Mouse (Mus musculus) CH12.LX (cell line): Measurements from ENCODE around the gene Prkca. TPM values are rescaled to one million over a fixed set of nuclear protein-coding genes. Genes with fewer than 3 reads are reported as not detected.

Experiments used
- DNase-seq: peaks from one replicate; pipeline ENCODE4 v3.0.0-alpha.2; 2013; ENCODE audit errors: extremely low read depth
- H3K27ac ChIP-seq: 2 replicates; pipeline ENCODE4 v1.5.1; 2012; ENCODE audit warnings: low read depth, mild to moderate bottlenecking, control low read depth, moderate library complexity; ENCODE audit not compliant: insufficient read depth
- H3K27me3 ChIP-seq: replicated peaks from 2 replicates; pipeline ENCODE3; 2012; ENCODE audit warnings: inconsistent platforms
- H3K36me3 ChIP-seq, 2 experiments: replicated peaks in 1 of 2; 2 replicates each; pipeline versions ENCODE3 to v1.6.1; 2012; ENCODE audit warnings: inconsistent platforms in 1 of 2, low read length in 1 of 2, mild to moderate bottlenecking in 1 of 2, mixed read lengths in 1 of 2, moderate library complexity in 1 of 2; ENCODE audit not compliant: control insufficient read depth in 1 of 2, insufficient read depth in 1 of 2
- H3K4me1 ChIP-seq, 2 experiments: 2 replicates each; pipeline ENCODE4 v1.6.1; 2012; ENCODE audit warnings: inconsistent platforms in 1 of 2, moderate library complexity in 1 of 2; ENCODE audit not compliant: insufficient read depth in 2 of 2, control insufficient read depth in 1 of 2
- H3K4me2 ChIP-seq: 2 replicates; pipeline ENCODE4 v1.6.1; 2012; ENCODE audit warnings: low read depth, mild to moderate bottlenecking, control low read depth; ENCODE audit not compliant: poor library complexity, insufficient read depth, severe bottlenecking
- H3K4me3 ChIP-seq, 3 experiments: fragments of 150-350 bp in 1 of 3; sonication (generic) in 1 of 3; replicated peaks in 1 of 3; 2 replicates each; pipeline versions ENCODE3 to v1.5.1; 2011 to 2012; ENCODE audit warnings: low read depth in 2 of 3, low read length in 2 of 3, mild to moderate bottlenecking in 2 of 3, moderate library complexity in 2 of 3, control low read depth in 1 of 3, improper control_type of control experiment in 1 of 3, inconsistent platforms in 1 of 3, mixed read lengths in 1 of 3; ENCODE audit not compliant: poor library complexity in 1 of 3
- H3K79me2 ChIP-seq: replicated peaks from 2 replicates; pipeline ENCODE4 v1.6.1; 2012; ENCODE audit warnings: mild to moderate bottlenecking, moderate library complexity; ENCODE audit not compliant: control insufficient read depth, poor library complexity, insufficient read depth, severe bottlenecking; ENCODE audit errors: extremely low read depth
- H3K9ac ChIP-seq: 2 replicates; pipeline ENCODE4 v1.6.1; 2012; ENCODE audit warnings: low read depth, mild to moderate bottlenecking, control low read depth, moderate library complexity; ENCODE audit not compliant: insufficient read depth
- H3K9me3 ChIP-seq: replicated peaks from 2 replicates; pipeline ENCODE3; 2012; ENCODE audit warnings: low read length, inconsistent platforms, mixed read lengths
- CHD1 ChIP-seq: IDR thresholded peaks from 2 replicates; pipeline ENCODE4 v1.6.1; 2012; ENCODE audit warnings: low read depth, low read length, improper control_type of control experiment, inconsistent platforms
- CHD2 ChIP-seq: IDR thresholded peaks from 2 replicates; pipeline ENCODE4 v1.6.1; 2011; ENCODE audit warnings: low read length, improper control_type of control experiment
- CTCF ChIP-seq, 2 experiments: IDR thresholded peaks in 1 of 2; conservative IDR thresholded peaks in 1 of 2; 2 replicates each; pipeline ENCODE4 v1.5.1; 2011 to 2012; ENCODE audit warnings: low read depth in 2 of 2, low read length in 2 of 2, improper control_type of control experiment in 1 of 2, inconsistent platforms in 1 of 2, mild to moderate bottlenecking in 1 of 2, moderate library complexity in 1 of 2
- E2F4 ChIP-seq: IDR thresholded peaks from 2 replicates; pipeline ENCODE4 v1.6.1; 2011; ENCODE audit warnings: low read depth, low read length, improper control_type of control experiment; ENCODE audit not compliant: insufficient replicate concordance
- ELF1 ChIP-seq: IDR thresholded peaks from 2 replicates; pipeline ENCODE4 v1.6.1; 2014; ENCODE audit warnings: low read depth, mild to moderate bottlenecking, inconsistent platforms, low read length, improper control_type of control experiment
- EP300 ChIP-seq: IDR thresholded peaks from 2 replicates; pipeline ENCODE4 v1.6.1; 2011; ENCODE audit warnings: low read length, improper control_type of control experiment
- ETS1 ChIP-seq: conservative IDR thresholded peaks from 2 replicates; pipeline ENCODE4 v1.6.1; 2012; ENCODE audit warnings: low read depth, mild to moderate bottlenecking, inconsistent platforms, low read length, improper control_type of control experiment, moderate library complexity
- HCFC1 ChIP-seq: IDR thresholded peaks from 2 replicates; pipeline ENCODE4 v1.6.1; 2012; ENCODE audit warnings: low read depth, mild to moderate bottlenecking, inconsistent platforms, low read length, improper control_type of control experiment
- IRF4 ChIP-seq: IDR thresholded peaks from 2 replicates; pipeline ENCODE4 v1.6.1; 2014; ENCODE audit warnings: low read depth, mild to moderate bottlenecking, inconsistent platforms, low read length, improper control_type of control experiment
- JUN ChIP-seq: IDR thresholded peaks from 2 replicates; pipeline ENCODE4 v1.6.1; 2011; ENCODE audit warnings: low read depth, mild to moderate bottlenecking, low read length, improper control_type of control experiment, moderate library complexity; ENCODE audit not compliant: insufficient read depth
- JUND ChIP-seq: conservative IDR thresholded peaks from 2 replicates; pipeline ENCODE4 v1.6.1; 2011; ENCODE audit warnings: low read depth, low read length, improper control_type of control experiment
- KAT2A ChIP-seq: IDR thresholded peaks from 2 replicates; pipeline ENCODE4 v1.6.1; 2012; ENCODE audit warnings: low read length, improper control_type of control experiment, inconsistent platforms; ENCODE audit not compliant: insufficient replicate concordance
- MAFK ChIP-seq: IDR thresholded peaks from 2 replicates; pipeline ENCODE4 v1.6.1; 2011; ENCODE audit warnings: low read length, improper control_type of control experiment; ENCODE audit not compliant: insufficient replicate concordance
- MAX ChIP-seq: IDR thresholded peaks from 2 replicates; pipeline ENCODE4 v1.6.1; 2011; ENCODE audit warnings: low read length, improper control_type of control experiment
- MAZ ChIP-seq: IDR thresholded peaks from 2 replicates; pipeline ENCODE4 v1.6.1; 2012; ENCODE audit warnings: low read depth, mild to moderate bottlenecking, inconsistent platforms, low read length, improper control_type of control experiment, moderate library complexity
- MEF2A ChIP-seq: IDR thresholded peaks from 2 replicates; pipeline ENCODE4 v1.6.1; 2014; ENCODE audit warnings: low read depth, mild to moderate bottlenecking, inconsistent platforms, low read length, improper control_type of control experiment, borderline replicate concordance
- MXI1 ChIP-seq: IDR thresholded peaks from 2 replicates; pipeline ENCODE4 v1.6.1; 2011; ENCODE audit warnings: mild to moderate bottlenecking, low read depth, low read length, improper control_type of control experiment
- MYC ChIP-seq: IDR thresholded peaks from 2 replicates; pipeline ENCODE4 v1.6.1; 2011; ENCODE audit warnings: low read depth, mild to moderate bottlenecking, improper control_type of control experiment, low read length
- NRF1 ChIP-seq: IDR thresholded peaks from 2 replicates; pipeline ENCODE4 v1.6.1; 2014; ENCODE audit warnings: low read depth, mild to moderate bottlenecking, inconsistent platforms, low read length, improper control_type of control experiment, moderate library complexity
- PAX5 ChIP-seq: IDR thresholded peaks from 2 replicates; pipeline ENCODE4 v1.6.1; 2012; ENCODE audit warnings: low read length, inconsistent platforms, mixed read lengths
- POLR2A ChIP-seq: IDR thresholded peaks from 2 replicates; pipeline ENCODE4 v1.6.1; 2011; ENCODE audit warnings: low read depth, mild to moderate bottlenecking, improper control_type of control experiment, low read length
- POLR2AphosphoS2 ChIP-seq: IDR thresholded peaks from 2 replicates; pipeline ENCODE4 v1.6.1; 2011; ENCODE audit warnings: low read depth, low read length, improper control_type of control experiment
- RAD21 ChIP-seq: IDR thresholded peaks from 2 replicates; pipeline ENCODE4 v1.6.1; 2011; ENCODE audit warnings: low read depth, mild to moderate bottlenecking, low read length, improper control_type of control experiment, moderate library complexity
- RCOR1 ChIP-seq: conservative IDR thresholded peaks from 2 replicates; pipeline ENCODE4 v1.6.1; 2012; ENCODE audit warnings: low read depth, mild to moderate bottlenecking, inconsistent platforms, low read length, improper control_type of control experiment
- SMC3 ChIP-seq: IDR thresholded peaks from 2 replicates; pipeline ENCODE4 v1.6.1; 2011; ENCODE audit warnings: low read depth, low read length, improper control_type of control experiment
- TCF12 ChIP-seq: IDR thresholded peaks from 2 replicates; pipeline ENCODE4 v1.6.1; 2014; ENCODE audit warnings: low read depth, mild to moderate bottlenecking, inconsistent platforms, low read length, improper control_type of control experiment
- UBTF ChIP-seq: IDR thresholded peaks from 2 replicates; pipeline ENCODE4 v1.6.1; 2012; ENCODE audit warnings: low read depth, mild to moderate bottlenecking, inconsistent platforms, low read length, improper control_type of control experiment, moderate library complexity
- USF1 ChIP-seq: IDR thresholded peaks from 2 replicates; pipeline ENCODE4 v1.6.1; 2014; ENCODE audit warnings: low read depth, mild to moderate bottlenecking, inconsistent platforms, low read length, improper control_type of control experiment
- USF2 ChIP-seq: conservative IDR thresholded peaks from 2 replicates; pipeline ENCODE4 v1.6.1; 2011; ENCODE audit warnings: low read depth, low read length, improper control_type of control experiment
- ZC3H11A ChIP-seq: IDR thresholded peaks from 2 replicates; pipeline ENCODE4 v1.6.1; 2012; ENCODE audit warnings: low read depth, mild to moderate bottlenecking, inconsistent platforms, low read length, improper control_type of control experiment
- ZKSCAN1 ChIP-seq: IDR thresholded peaks from 2 replicates; pipeline ENCODE4 v1.6.1; 2012; ENCODE audit warnings: low read depth, inconsistent platforms, low read length, improper control_type of control experiment, borderline replicate concordance
- ZMIZ1 ChIP-seq: IDR thresholded peaks from 2 replicates; pipeline ENCODE4 v1.6.1; 2012; ENCODE audit warnings: low read depth, mild to moderate bottlenecking, inconsistent platforms, low read length, improper control_type of control experiment
- ZNF384 ChIP-seq: IDR thresholded peaks from 2 replicates; pipeline ENCODE4 v1.6.1; 2012; ENCODE audit warnings: low read depth, low read length, improper control_type of control experiment, inconsistent platforms
- dilution Hi-C: fragments of 300-500 bp; cut with MboI; formaldehyde crosslinking; loops from 2 replicates; pipeline ENCODE4 v1.14.3; 2020; ENCODE audit warnings: low sequenced_read_pairs; ENCODE audit not compliant: extremely low pct_unique_long_range_greater_than_20kb, extremely low pct_ligation_motif_present
- in situ Hi-C: fragments of 300-500 bp; cut with MboI; formaldehyde crosslinking; loops from 3 replicates; pipeline ENCODE4 v1.14.3; 2019; ENCODE audit warnings: low sequenced_read_pairs, low pct_ligation_motif_present, low pct_unique_long_range_greater_than_20kb, mixed read lengths
- polyA plus RNA-seq: library from polyadenylated mRNA; unstranded; fragments of >175 nt; gene quantifications from 2 replicates; pipeline ENCODE4 v1.2.1, GENCODE M21; 2012; ENCODE audit warnings: low read depth; ENCODE audit not compliant: insufficient read length
- total RNA-seq, 2 experiments: library from RNA; depleted of rRNA; stranded (reverse); fragments of 300-350 nt in 1 of 2; fragments of >200 nt in 1 of 2; gene quantifications; 2 replicates each; pipeline ENCODE4 v1.2.3; 2012 to 2014

Prkca gene
- total and polyA plus RNA-seq, 3 experiments = 40.0 to 107 (median 43.7) TPM

DNA sequence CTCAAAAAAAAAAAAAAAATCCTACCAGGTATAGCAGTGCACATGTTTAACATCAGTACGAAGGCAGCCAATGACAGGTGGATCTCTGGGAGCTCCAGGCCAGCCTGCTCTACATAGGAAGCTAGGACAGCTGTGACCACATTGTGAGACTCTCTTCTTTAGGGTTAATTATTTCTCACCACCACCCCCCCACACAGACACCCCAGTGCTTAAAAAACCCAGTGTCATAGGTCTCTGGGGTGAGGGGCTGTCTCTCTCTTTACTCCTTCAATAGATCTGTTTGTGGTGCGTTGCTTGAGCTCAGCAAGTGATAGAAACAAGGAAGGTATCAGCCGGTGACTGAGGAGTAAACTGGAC lies 94.7 kb downstream of the Prkca start (continued):
- no peak for TF ChIP-seq JUN
- TF ChIP-seq POLR2AphosphoS2 = no peak
- peak; percentile 64; the same call in 1 of the 2 replicates for TF ChIP-seq CHD1
- peak; percentile 53; the same call in 1 of the 2 replicates for TF ChIP-seq MYC
- TF ChIP-seq PAX5 = no peak
- 0 out of 2 replicates have a peak, but pooled peaks have one; percentile 33 for TF ChIP-seq RCOR1
- no peak for TF ChIP-seq ZKSCAN1
- peak; percentile 24 for TF ChIP-seq SMC3
- no peak for TF ChIP-seq CTCF (conservative IDR thresholded peaks at IDR 0.05 in 1 of 2, IDR thresholded peaks at IDR 0.05 in 1 of 2; ENCODE audit: low read depth in 2 of 2, low read length in 2 of 2)
- TF ChIP-seq ZC3H11A = no peak

GRCm38 (mm10) chr11:108248218-108249046 lies 95.3 kb downstream of the Prkca start:
- peaks cover 31% of the 10 kb centered on the region for H3K79me2 ChIP-seq
- DNase-seq = peak; percentile 96
- H3K36me3 ChIP-seq = peaks cover 0 to 18% of the 10 kb centered on the region in 2 experiments
- H3K9me3 ChIP-seq = no peaks in the 10 kb centered on the region
- in situ Hi-C loops = no loop called here
- peaks cover 53 to 99% of the 10 kb centered on the region in 2 experiments for H3K4me1 ChIP-seq
- H3K27me3 ChIP-seq = no peaks in the 10 kb centered on the region
- H3K27ac ChIP-seq = peak overlapping the region; percentile 90
- H3K4me2 ChIP-seq = peak overlapping the region; percentile 86
- H3K4me3 ChIP-seq = peak overlapping the region in 1 of 3 experiments; percentile 6
- peak overlapping the region; percentile 64 for H3K9ac ChIP-seq
- dilution Hi-C loops = no loop called here
- TF ChIP-seq ZKSCAN1 (no peak; the same call in 1 of the 2 replicates), IRF4 (peak; percentile 100), USF1 (no peak), MYC (peak; percentile 87), HCFC1 (peak; percentile 31; the same call in 1 of the 2 replicates), SMC3 (peak; percentile 53), MAZ (peak; percentile 67; the same call in 1 of the 2 replicates), CHD2 (peak; percentile 82), RAD21 (peak; percentile 24), CHD1 (peak; percentile 18; the same call in 1 of the 2 replicates), MXI1 (peak; percentile 82; the same call in 1 of the 2 replicates), MAFK (peak; percentile 72), KAT2A (0 out of 2 replicates have a peak, but pooled peaks have one; percentile 39), JUN (peak; percentile 70), ZC3H11A (no peak), ELF1 (peak; percentile 73), E2F4 (no peak), ZMIZ1 (peak; percentile 48; the same call in 1 of the 2 replicates), PAX5 (no peak), MAX (peak; percentile 70), JUND (peak; percentile 81), MEF2A (peak; percentile 98), EP300 (peak; percentile 98), CTCF (conservative IDR thresholded peaks at IDR 0.05 in 1 of 2, IDR thresholded peaks at IDR 0.05 in 1 of 2; ENCODE audit: low read depth in 2 of 2, low read length in 2 of 2) (no peak), TCF12 (peak; percentile 90), NRF1 (peak; percentile 27; the same call in 1 of the 2 replicates), ZNF384 (no peak), USF2 (no peak), ETS1 (peak; percentile 94), POLR2AphosphoS2 (no peak), POLR2A (peak; percentile 50; the same call in 1 of the 2 replicates), UBTF (peak; percentile 43; the same call in 1 of the 2 replicates)
